Comparison of ENCODE assay signal across 8 mouse cellular contexts in genomic region chr12:73810041-73810795, GRCm38 (mm10).
DNase-seq lines count a peak whose midpoint lies in the region; ATAC-seq and TF ChIP-seq lines count a peak whose summit lies in the region.
"Had no signal": no experiment of that assay in that cellular context is flagged by ENCODE, and none has a peak within 500 bp of the region (broad histone marks: within the 10 kb centered on the region; RNA-seq: fewer than 3 reads in every experiment).

No protein-coding gene starts in this region.

- no peak for TF ChIP-seq CTCF in lung, postnatal 0 days (IDR thresholded peaks at IDR 0.05)

- 12% methylated on average over 13 of the region's 13 CpGs for WGBS in lung, postnatal 0 days

- H3K9ac ChIP-seq in lung, postnatal 0 days (replicated peaks; ENCODE audit: low read depth) = no peak overlapping the region
- H3K9ac ChIP-seq: liver, embryonic 15.5 days had no signal

- H3K27me3 ChIP-seq in lung, postnatal 0 days (replicated peaks; ENCODE audit: insufficient read depth, low read length) = no peaks in the 10 kb centered on the region; the same call in 1 of the 2 replicates
- H3K27me3 ChIP-seq: liver, embryonic 15.5 days had no signal

- DNase-seq in adrenal gland, adult (ENCODE audit: inconsistent age in 2 of 2, low spot score in 1 of 2) = peak; percentile 94 to 96
- peak; percentile 58 to 75 for DNase-seq in adrenal gland, postnatal 4 days (ENCODE audit: low spot score in 2 of 2)
- peak; percentile 77 to 81 for DNase-seq in heart, adult 18-20 months
- DNase-seq in kidney, adult 9 months = peak; percentile 68
- DNase-seq in lung, postnatal 0 days (ENCODE audit: low spot score) = peak; percentile 81
- peak; percentile 77 for DNase-seq in right cerebral cortex, postnatal 4 days
- no peak for DNase-seq in cerebellum, adult 9-10 months

- peaks cover 12% of the 10 kb centered on the region for H3K4me1 ChIP-seq in lung, postnatal 0 days (ENCODE audit: insufficient read depth, low read depth, low read length)
- H3K4me1 ChIP-seq: liver, embryonic 15.5 days had no signal

- ATAC-seq in lung, postnatal 0 days = peak; percentile 84

- H3K4me3 ChIP-seq in lung, postnatal 0 days (ENCODE audit: low read depth, low read length) = no peak overlapping the region
- H3K4me3 ChIP-seq: liver, embryonic 15.5 days had no signal

- no peaks in the 10 kb centered on the region for H3K9me3 ChIP-seq in lung, postnatal 0 days (ENCODE audit: low read length)
- H3K9me3 ChIP-seq: liver, embryonic 15.5 days had no signal

- H3K4me2 ChIP-seq in lung, postnatal 0 days (replicated peaks; ENCODE audit: low read depth, low read length) = no peak overlapping the region
- H3K4me2 ChIP-seq: liver, embryonic 15.5 days had no signal

- peak; percentile 54 for TF ChIP-seq EP300 in lung, postnatal 0 days (IDR thresholded peaks at IDR 0.05)

- H3K36me3 ChIP-seq in lung, postnatal 0 days (ENCODE audit: insufficient read depth, low read length) = no peaks in the 10 kb centered on the region
- H3K36me3 ChIP-seq: liver, embryonic 15.5 days had no signal

- H3K27ac ChIP-seq in lung, postnatal 0 days (ENCODE audit: low read length) = peak overlapping the region; percentile 16; the same call in 1 of the 2 replicates
- H3K27ac ChIP-seq: liver, embryonic 15.5 days had no signal
